Comparison of ENCODE assay signal across 19 mouse cellular contexts in the genomic region with DNA sequence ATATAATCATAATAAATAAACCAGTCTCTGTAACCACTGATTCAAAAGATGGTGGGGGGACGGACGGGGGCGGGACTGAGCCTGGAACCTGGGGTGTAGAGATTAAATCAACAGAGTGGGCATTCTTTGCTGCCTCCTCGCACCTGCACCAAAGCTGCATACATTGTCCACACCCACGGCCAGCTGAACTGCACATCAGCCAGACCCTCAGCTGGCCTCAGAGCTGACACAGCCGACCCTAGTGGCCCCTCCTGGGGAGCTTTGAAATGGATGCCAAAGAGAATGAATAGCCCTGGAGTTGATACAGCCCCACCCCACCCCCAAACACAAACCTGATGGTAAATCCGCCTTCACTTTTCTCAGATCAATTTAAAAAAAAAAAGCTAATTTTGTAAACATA.
A peak's percentile ranks its signal among the peaks of the same experiment; 100 is the strongest.
DNase-seq lines count a peak whose midpoint lies in the region; ATAC-seq lines count a peak whose summit lies in the region.
"Had no signal": no experiment of that assay in that cellular context is flagged by ENCODE, and none has a peak within 500 bp of the region (broad histone marks: within the 10 kb centered on the region; RNA-seq: fewer than 3 reads in every experiment).

No protein-coding gene starts in this region.

- peak; percentile 38 for DNase-seq in hindbrain, embryonic 10.5 days (ENCODE audit: low spot score)
- no peak for DNase-seq in limb, embryonic 10.5 days (ENCODE audit: low spot score)
- no peak for DNase-seq in cerebellum, adult 9-11 months
- no peak for DNase-seq in heart, postnatal 10 days
- DNase-seq: adrenal gland, postnatal 10 days; cerebellum, adult 11 months; cerebellum, adult 8-10 months; cerebellum, postnatal 25 days; gastrocnemius, adult 2 months; gastrocnemius, postnatal 25 days; heart, adult 11 months; heart, postnatal 4 days had no signal

- no peaks in the 10 kb centered on the region for H3K27me3 ChIP-seq in hindbrain, embryonic 10.5 days (ENCODE audit: insufficient read depth, poor library complexity, severe bottlenecking)
- H3K27me3 ChIP-seq in hindbrain, embryonic 16.5 days (replicated peaks; ENCODE audit: control insufficient read depth, insufficient read depth, low read length) = no peaks in the 10 kb centered on the region
- peaks cover 3% of the 10 kb centered on the region for H3K27me3 ChIP-seq in midbrain, embryonic 13.5 days
- 0 out of 2 replicates have a peak, but pooled peaks cover 2% of the 10 kb centered on the region for H3K27me3 ChIP-seq in midbrain, embryonic 16.5 days (ENCODE audit: control insufficient read depth, insufficient read depth, low read depth, low read length)
- H3K27me3 ChIP-seq in limb, embryonic 10.5 days (ENCODE audit: low read depth, poor library complexity, severe bottlenecking) = peaks cover 11% of the 10 kb centered on the region; the same call in 1 of the 2 replicates
- H3K27me3 ChIP-seq: embryonic facial prominence, embryonic 13.5 days; heart, embryonic 13.5 days; hindbrain, embryonic 13.5 days had no signal

- intact Hi-C loops in heart, postnatal 10 days (cut with DNase I) = loop anchor here (10.0 kb wide), 1 partner anchor 365 kb away; no protein-coding TSS in a partner anchor

- no peak overlapping the region for H3K4me2 ChIP-seq in hindbrain, embryonic 16.5 days (ENCODE audit: low read length)
- H3K4me2 ChIP-seq in midbrain, embryonic 13.5 days (replicated peaks) = no peak overlapping the region
- no peak overlapping the region for H3K4me2 ChIP-seq in midbrain, embryonic 16.5 days (ENCODE audit: low read length)
- H3K4me2 ChIP-seq: embryonic facial prominence, embryonic 13.5 days; heart, embryonic 13.5 days; hindbrain, embryonic 13.5 days had no signal

- H3K4me3 ChIP-seq in hindbrain, embryonic 10.5 days = no peak overlapping the region
- H3K4me3 ChIP-seq in hindbrain, embryonic 16.5 days (ENCODE audit: low read length) = no peak overlapping the region
- H3K4me3 ChIP-seq in midbrain, embryonic 13.5 days (replicated peaks) = no peak overlapping the region
- no peak overlapping the region for H3K4me3 ChIP-seq in midbrain, embryonic 16.5 days (ENCODE audit: low read depth, low read length)
- no peak overlapping the region for H3K4me3 ChIP-seq in limb, embryonic 10.5 days
- H3K4me3 ChIP-seq: embryonic facial prominence, embryonic 13.5 days; gastrocnemius, adult 2 months; heart, embryonic 13.5 days; hindbrain, embryonic 13.5 days had no signal

- 0 out of 2 replicates have a peak overlapping the region, but pooled peaks have one; percentile 56 for H3K27ac ChIP-seq in hindbrain, embryonic 10.5 days
- no peak overlapping the region for H3K27ac ChIP-seq in hindbrain, embryonic 16.5 days (ENCODE audit: low read depth, low read length)
- no peak overlapping the region; the same call in 1 of the 2 replicates for H3K27ac ChIP-seq in midbrain, embryonic 13.5 days
- H3K27ac ChIP-seq in midbrain, embryonic 16.5 days (ENCODE audit: low read length) = no peak overlapping the region
- H3K27ac ChIP-seq in limb, embryonic 10.5 days = peak overlapping the region; percentile 26
- H3K27ac ChIP-seq: embryonic facial prominence, embryonic 13.5 days; gastrocnemius, adult 2 months; heart, embryonic 13.5 days; hindbrain, embryonic 13.5 days had no signal

- peaks cover 32% of the 10 kb centered on the region for H3K4me1 ChIP-seq in hindbrain, embryonic 10.5 days (replicated peaks)
- H3K4me1 ChIP-seq in hindbrain, embryonic 16.5 days (ENCODE audit: control insufficient read depth, insufficient read depth, low read depth, low read length) = no peaks in the 10 kb centered on the region
- H3K4me1 ChIP-seq in midbrain, embryonic 13.5 days (replicated peaks) = peaks cover 16% of the 10 kb centered on the region
- peaks cover 2% of the 10 kb centered on the region; the same call in 1 of the 2 replicates for H3K4me1 ChIP-seq in midbrain, embryonic 16.5 days (ENCODE audit: control insufficient read depth, insufficient read depth, low read length)
- peaks cover 56% of the 10 kb centered on the region for H3K4me1 ChIP-seq in limb, embryonic 10.5 days
- H3K4me1 ChIP-seq: heart, embryonic 13.5 days had no signal

- H3K9me3 ChIP-seq in hindbrain, embryonic 10.5 days = no peaks in the 10 kb centered on the region
- no peaks in the 10 kb centered on the region for H3K9me3 ChIP-seq in hindbrain, embryonic 16.5 days (ENCODE audit: control insufficient read depth, low read length)
- no peaks in the 10 kb centered on the region for H3K9me3 ChIP-seq in midbrain, embryonic 13.5 days
- H3K9me3 ChIP-seq in midbrain, embryonic 16.5 days (replicated peaks; ENCODE audit: control insufficient read depth, low read length, poor library complexity, severe bottlenecking) = no peaks in the 10 kb centered on the region
- H3K9me3 ChIP-seq in limb, embryonic 10.5 days (replicated peaks) = no peaks in the 10 kb centered on the region
- H3K9me3 ChIP-seq: embryonic facial prominence, embryonic 13.5 days; heart, embryonic 13.5 days; hindbrain, embryonic 13.5 days had no signal

- WGBS in hindbrain, embryonic 10.5 days = 20% methylated on average over 7 of the region's 7 CpGs
- 29% methylated on average over 7 of the region's 7 CpGs for WGBS in hindbrain, embryonic 16.5 days
- 13% methylated on average over 7 of the region's 7 CpGs for WGBS in midbrain, embryonic 13.5 days
- 14% methylated on average over 7 of the region's 7 CpGs for WGBS in midbrain, embryonic 16.5 days
- WGBS in limb, embryonic 10.5 days = 36% methylated on average over 7 of the region's 7 CpGs

- no peaks in the 10 kb centered on the region for H3K36me3 ChIP-seq in hindbrain, embryonic 10.5 days
- H3K36me3 ChIP-seq in hindbrain, embryonic 16.5 days (ENCODE audit: control insufficient read depth, insufficient read depth, low read length) = no peaks in the 10 kb centered on the region
- H3K36me3 ChIP-seq in midbrain, embryonic 13.5 days = no peaks in the 10 kb centered on the region
- H3K36me3 ChIP-seq in midbrain, embryonic 16.5 days (ENCODE audit: control insufficient read depth, insufficient read depth, low read length) = no peaks in the 10 kb centered on the region
- H3K36me3 ChIP-seq in limb, embryonic 10.5 days = no peaks in the 10 kb centered on the region
- H3K36me3 ChIP-seq: embryonic facial prominence, embryonic 13.5 days; heart, embryonic 13.5 days; hindbrain, embryonic 13.5 days had no signal

- ATAC-seq in hindbrain, embryonic 16.5 days = no peak
- peak; percentile 66; the same call in 1 of the 2 replicates for ATAC-seq in midbrain, embryonic 13.5 days
- no peak for ATAC-seq in midbrain, embryonic 16.5 days
- ATAC-seq: forebrain, embryonic 14.5 days had no signal

- H3K9ac ChIP-seq in hindbrain, embryonic 16.5 days (ENCODE audit: low read depth, low read length) = no peak overlapping the region
- no peak overlapping the region for H3K9ac ChIP-seq in midbrain, embryonic 13.5 days (replicated peaks)
- no peak overlapping the region for H3K9ac ChIP-seq in midbrain, embryonic 16.5 days (ENCODE audit: low read depth, low read length)
- H3K9ac ChIP-seq: embryonic facial prominence, embryonic 13.5 days; heart, embryonic 13.5 days; hindbrain, embryonic 13.5 days had no signal

Comparison
In these comparisons a context has a peak if more than half of its experiments do, and no peak if none do; other contexts are left out.
1. H3K27ac ChIP-seq: peak in hindbrain, embryonic 10.5 days (single experiment) and limb, embryonic 10.5 days (single experiment); none in hindbrain, embryonic 16.5 days (single experiment), midbrain, embryonic 13.5 days (single experiment) and midbrain, embryonic 16.5 days (single experiment).